Mouse (Mus musculus) hindbrain, postnatal 0 days (tissue): ENCODE data around the gene Xrcc6. TPM values are rescaled to one million over a fixed set of nuclear protein-coding genes. Genes with fewer than 3 reads are reported as not detected.

Experiments used
- ATAC-seq: fragments of 200-750 bp; cut with Nextera tagmentation; 2 replicates; pipeline ENCODE4 v1.8.0; 2017; ENCODE audit warnings: mild to moderate bottlenecking, moderate TSS enrichment, moderate library complexity
- DNase-seq: peaks from one replicate; pipeline ENCODE4 v3.0.0-alpha.2; 2015; ENCODE audit warnings: low spot score
- H3K27ac ChIP-seq: fragments of 300-500 bp; sonication (generic); 2 replicates; pipeline ENCODE4 v1.5.1; 2014; ENCODE audit warnings: mild to moderate bottlenecking
- H3K27me3 ChIP-seq: fragments of 300-500 bp; sonication (generic); 2 replicates; pipeline ENCODE4 v1.6.1; 2014; ENCODE audit warnings: low read length, mixed read lengths; ENCODE audit not compliant: insufficient read depth
- H3K36me3 ChIP-seq: fragments of 300-500 bp; sonication (generic); 2 replicates; pipeline ENCODE4 v1.6.1; 2014; ENCODE audit warnings: low read length, mixed read lengths; ENCODE audit not compliant: insufficient read depth
- H3K4me1 ChIP-seq: fragments of 300-500 bp; sonication (generic); 2 replicates; pipeline ENCODE4 v1.6.1; 2014; ENCODE audit warnings: antibody characterized with exemption, low read length, mixed read lengths; ENCODE audit not compliant: insufficient read depth
- H3K4me2 ChIP-seq: fragments of 300-500 bp; sonication (generic); 2 replicates; pipeline ENCODE4 v1.6.1; 2014; ENCODE audit warnings: low read depth, mild to moderate bottlenecking, low read length, moderate library complexity, mixed read lengths
- H3K4me3 ChIP-seq: fragments of 300-500 bp; sonication (generic); 2 replicates; pipeline ENCODE4 v1.5.1; 2014; ENCODE audit warnings: low read length
- H3K9ac ChIP-seq: fragments of 300-500 bp; sonication (generic); replicated peaks from 2 replicates; pipeline ENCODE4 v1.6.1; 2014; ENCODE audit warnings: mild to moderate bottlenecking, low read length, moderate library complexity, mixed read lengths
- H3K9me3 ChIP-seq: fragments of 300-500 bp; sonication (generic); 2 replicates; pipeline ENCODE4 v1.6.1; 2016; ENCODE audit warnings: low read length, mixed read lengths
- CTCF ChIP-seq: IDR thresholded peaks from 2 replicates; pipeline ENCODE4 v1.5.1; 2016; ENCODE audit warnings: antibody characterized with exemption, control low read depth, low read depth
- WGBS: fragments of 180-500 bp; shearing (Covaris S2); extraction: QIAGEN DNeasy Blood & Tissue Kit; methylation state at CpG from one replicate; pipeline ENCODE4 v1.1.7; 2014; 5-methylcytosine and 5-hydroxymethylcytosine counted together
- polyA plus RNA-seq: library from polyadenylated mRNA; unstranded; fragments of >200 nt; fragmentation: Nextera tagmentation; extraction: Ambion mirVana; gene quantifications from 2 replicates; pipeline ENCODE4 v1.2.1, GENCODE M21; 2015
- total RNA-seq: library from RNA; depleted of rRNA; stranded (reverse); fragments of >200 nt; gene quantifications from 2 replicates; pipeline ENCODE4 v1.2.3, GENCODE M21; 2014

Gene Xrcc6
- total and polyA plus RNA-seq, 2 experiments from 2014 or later = 18.5 to 30.9 TPM

GRCm38 (mm10) chr15:82011947-82012346 lies 24.3 kb downstream of the Xrcc6 start:
- H3K4me1 ChIP-seq = peaks cover 11% of the 10 kb centered on the region; the same call in 1 of the 2 replicates
- no peak for DNase-seq
- TF ChIP-seq CTCF = no peak
- no peak for ATAC-seq
- no peak overlapping the region for H3K4me3 ChIP-seq
- H3K27ac ChIP-seq = no peak overlapping the region
- no peaks in the 10 kb centered on the region for H3K36me3 ChIP-seq
- H3K4me2 ChIP-seq = no peak overlapping the region
- no peaks in the 10 kb centered on the region for H3K27me3 ChIP-seq
- H3K9ac ChIP-seq = no peak overlapping the region
- no peaks in the 10 kb centered on the region for H3K9me3 ChIP-seq
- 86% methylated on average over 6 of the region's 6 CpGs for WGBS

DNA sequence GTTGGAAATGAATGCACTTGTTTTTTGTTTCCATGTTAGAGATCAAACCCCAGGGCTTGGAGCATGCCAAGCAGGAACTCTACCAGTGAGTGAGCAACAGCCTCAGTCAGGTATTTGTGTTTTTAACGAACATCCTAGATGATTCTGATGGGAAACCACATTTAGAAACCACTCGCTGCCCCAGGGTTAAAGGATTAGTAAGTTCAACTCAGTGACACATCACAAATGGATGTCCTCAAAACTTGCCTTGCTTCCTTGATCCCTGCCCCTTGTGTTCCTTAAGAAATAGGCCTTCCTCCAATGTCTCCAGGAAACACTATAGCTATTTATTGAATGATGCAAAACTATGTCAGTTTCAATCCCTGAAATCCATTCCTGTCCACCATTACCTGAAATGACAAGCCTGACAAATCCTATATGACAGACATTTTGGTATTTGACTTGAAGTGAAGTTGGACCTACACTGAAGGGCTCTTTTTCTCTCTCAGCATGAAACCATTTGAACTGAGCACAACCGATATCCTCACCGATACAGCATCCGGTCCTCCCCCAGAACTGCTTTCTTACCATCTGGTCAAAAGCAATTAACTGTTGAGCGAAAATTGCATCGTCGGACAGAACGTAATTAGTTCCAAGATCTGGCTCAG lies 27.2 kb downstream of the Xrcc6 start:
- H3K36me3 ChIP-seq = no peaks in the 10 kb centered on the region; the same call in 1 of the 2 replicates
- H3K27me3 ChIP-seq = no peaks in the 10 kb centered on the region
- H3K9me3 ChIP-seq = no peaks in the 10 kb centered on the region
- 18% methylated on average over 9 of the region's 9 CpGs for WGBS
- H3K4me3 ChIP-seq = peak overlapping the region; percentile 92
- H3K27ac ChIP-seq = peak overlapping the region; percentile 86; the same call in 1 of the 2 replicates
- DNase-seq (no peak), ATAC-seq (no peak)
- peaks cover 11% of the 10 kb centered on the region; the same call in 1 of the 2 replicates for H3K4me1 ChIP-seq
- no peak for TF ChIP-seq CTCF
- peak overlapping the region; percentile 76 for H3K9ac ChIP-seq
- H3K4me2 ChIP-seq = peak overlapping the region; percentile 94

DNA sequence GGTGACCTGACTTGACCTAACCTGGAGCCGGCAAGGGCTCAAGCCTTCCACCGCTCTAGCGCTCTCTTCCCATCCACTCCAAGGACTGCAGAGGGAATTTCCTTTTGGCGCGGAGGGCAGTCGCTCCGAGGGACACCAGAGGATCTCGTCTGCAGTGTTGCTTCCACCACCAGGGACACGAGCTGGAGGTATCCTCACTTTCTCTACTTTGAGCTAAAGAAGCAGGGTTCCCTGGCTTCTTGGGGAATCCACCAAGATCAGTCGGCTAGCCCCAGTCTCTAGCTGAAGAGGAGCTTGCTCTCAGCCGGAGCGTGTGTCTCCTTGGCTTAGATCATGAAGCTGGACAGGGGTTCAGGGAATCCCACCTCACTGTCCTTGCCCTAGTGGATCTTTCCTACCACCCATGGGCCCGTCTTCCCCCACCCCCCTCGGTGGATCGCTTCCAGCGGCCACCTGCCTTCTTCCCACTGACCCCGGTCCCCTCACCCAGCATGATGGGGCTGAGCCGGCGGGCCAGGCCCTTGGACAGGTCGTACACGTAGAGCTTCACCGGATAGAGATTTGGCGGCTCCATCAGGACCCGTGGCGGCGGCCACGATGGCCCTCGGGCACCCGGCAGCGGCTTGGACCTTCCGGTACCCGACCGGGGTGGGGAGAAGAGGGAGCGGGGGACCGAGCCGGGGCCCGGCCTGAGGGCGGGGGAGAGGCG lies 27.9 kb downstream of the Xrcc6 start:
- ATAC-seq (peak; percentile 19; the same call in 1 of the 2 replicates), DNase-seq (peak; percentile 41)
- Histone ChIP-seq H3K27ac (peak overlapping the region; percentile 86), H3K9ac (peak overlapping the region; percentile 76), H3K4me3 (peak overlapping the region; percentile 92), H3K4me2 (peak overlapping the region; percentile 94), H3K9me3 (no peaks in the 10 kb centered on the region), H3K27me3 (no peaks in the 10 kb centered on the region), H3K36me3 (no peaks in the 10 kb centered on the region; the same call in 1 of the 2 replicates), H3K4me1 (peaks cover 11% of the 10 kb centered on the region; the same call in 1 of the 2 replicates)
- 2% methylated on average over 39 of the region's 39 CpGs for WGBS
- peak; percentile 52 for TF ChIP-seq CTCF

- Histone ChIP-seq H3K4me1 (peaks cover 11% of the 10 kb centered on the region; the same call in 1 of the 2 replicates), H3K9ac (peak overlapping the region; percentile 76), H3K4me3 (peak overlapping the region; percentile 92), H3K36me3 (no peaks in the 10 kb centered on the region; the same call in 1 of the 2 replicates), H3K4me2 (peak overlapping the region; percentile 94), H3K27me3 (no peaks in the 10 kb centered on the region), H3K27ac (peak overlapping the region; percentile 86), H3K9me3 (no peaks in the 10 kb centered on the region)
- peak; percentile 60 for TF ChIP-seq CTCF
- DNase-seq = peak; percentile 99
- ATAC-seq = peak; percentile 97
- 1% methylated on average over 53 of the region's 53 CpGs for WGBS
Observed at GRCm38 (mm10) chr15:82016101-82016808, 28.6 kb downstream of the Xrcc6 start.

DNA sequence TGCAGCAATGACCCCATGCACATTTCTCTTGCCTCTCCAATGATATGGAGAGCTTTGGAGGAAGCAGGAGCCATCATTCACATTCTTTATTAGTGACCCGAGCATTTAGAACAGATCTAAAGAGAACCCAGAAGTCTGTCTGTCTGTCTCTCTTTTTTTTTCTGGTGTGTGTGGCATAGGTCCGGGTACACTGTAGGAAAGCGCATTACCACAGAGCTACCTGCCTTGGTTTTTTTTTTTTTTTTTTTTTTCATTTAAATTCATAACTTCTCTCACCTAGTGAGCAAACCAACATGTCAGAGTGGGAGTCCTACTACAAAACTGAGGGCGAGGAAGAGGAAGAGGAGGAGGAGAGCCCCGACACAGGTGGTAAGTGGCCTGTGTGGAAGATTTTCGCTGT lies 29.2 kb downstream of the Xrcc6 start:
- Histone ChIP-seq H3K9me3 (no peaks in the 10 kb centered on the region), H3K4me3 (peak overlapping the region; percentile 92), H3K9ac (peak overlapping the region; percentile 76), H3K27me3 (no peaks in the 10 kb centered on the region), H3K27ac (peak overlapping the region; percentile 80), H3K4me1 (peaks cover 11% of the 10 kb centered on the region; the same call in 1 of the 2 replicates), H3K36me3 (no peaks in the 10 kb centered on the region; the same call in 1 of the 2 replicates), H3K4me2 (peak overlapping the region; percentile 94)
- TF ChIP-seq CTCF = no peak
- 24% methylated on average over 6 of the region's 6 CpGs for WGBS
- ATAC-seq (no peak), DNase-seq (no peak)

GRCm38 (mm10) chr15:82017461-82017860 lies 29.8 kb downstream of the Xrcc6 start:
- DNase-seq = no peak
- Histone ChIP-seq H3K9me3 (no peaks in the 10 kb centered on the region), H3K36me3 (no peaks in the 10 kb centered on the region; the same call in 1 of the 2 replicates), H3K4me2 (no peak overlapping the region), H3K4me3 (no peak overlapping the region), H3K9ac (no peak overlapping the region), H3K27me3 (no peaks in the 10 kb centered on the region), H3K4me1 (peaks cover 11% of the 10 kb centered on the region; the same call in 1 of the 2 replicates), H3K27ac (no peak overlapping the region)
- ATAC-seq = no peak
- 70% methylated on average over 4 of the region's 4 CpGs for WGBS
- TF ChIP-seq CTCF = no peak
